Mouse (Mus musculus) erythroid progenitor cell, adult 5-6 weeks (primary cell): ENCODE measurements around the gene Trpm3. TPM values are rescaled to one million over a fixed set of nuclear protein-coding genes. Genes with fewer than 3 reads are reported as not detected.

ENCODE experiments used
- ATAC-seq: replicated peaks from 2 replicates; pipeline ENCODE4 v1.8.0; 2016; ENCODE audit warnings: moderate number of reproducible peaks, mild to moderate bottlenecking, moderate TSS enrichment, inconsistent platforms; ENCODE audit not compliant: poor library complexity, low FRiP score, severe bottlenecking
- total RNA-seq, 2 experiments: library from RNA; stranded (forward) in 1 of 2; stranded (reverse) in 1 of 2; fragments of 150-400 nt in 1 of 2; fragments of 186-747, 209-891 nt in 1 of 2; gene quantifications; 2 replicates each; pipeline versions ENCODE4 v1.2.3 to v1.2.4; 2015 to 2017; ENCODE audit warnings: low replicate concordance in 2 of 2

The Trpm3 gene
- total RNA-seq, 2 experiments from 2014 or later = not detected

- ATAC-seq = no peak
These were observed 323.2 kb downstream of the Trpm3 start for GRCm38 (mm10) chr19:22462043-22462442.

GRCm38 (mm10) chr19:22463506-22463905, 324.7 kb downstream of the Trpm3 start:
- no peak for ATAC-seq

- ATAC-seq = no peak
These were observed 330.8 kb downstream of the Trpm3 start for GRCm38 (mm10) chr19:22469608-22470007.

GRCm38 (mm10) chr19:22473030-22473712, 334.3 kb downstream of the Trpm3 start:
- ATAC-seq = no peak

GRCm38 (mm10) chr19:22478295-22478989, 339.6 kb downstream of the Trpm3 start:
- ATAC-seq = no peak

GRCm38 (mm10) chr19:22503469-22503868, 364.6 kb downstream of the Trpm3 start:
- ATAC-seq = no peak

GRCm38 (mm10) chr19:22518508-22518907, 379.7 kb downstream of the Trpm3 start:
- no peak for ATAC-seq

GRCm38 (mm10) chr19:22527944-22528343, 389.1 kb downstream of the Trpm3 start:
- ATAC-seq = no peak

GRCm38 (mm10) chr19:22542990-22543709, 404.3 kb downstream of the Trpm3 start:
- ATAC-seq = no peak

- peak; percentile 49 for ATAC-seq
These were observed 413.3 kb downstream of the Trpm3 start for GRCm38 (mm10) chr19:22552179-22552578.

- no peak for ATAC-seq
These were observed 415.6 kb downstream of the Trpm3 start for GRCm38 (mm10) chr19:22554421-22554941.

- no peak for ATAC-seq
These were observed 433.6 kb downstream of the Trpm3 start for GRCm38 (mm10) chr19:22572396-22572795.

GRCm38 (mm10) chr19:22572849-22573248, 434.0 kb downstream of the Trpm3 start:
- no peak for ATAC-seq

- ATAC-seq = no peak
These were observed 443.4 kb downstream of the Trpm3 start for GRCm38 (mm10) chr19:22582120-22582745.

- no peak for ATAC-seq
These were observed 455.6 kb downstream of the Trpm3 start for GRCm38 (mm10) chr19:22594492-22594891.

GRCm38 (mm10) chr19:22595246-22595645, 456.4 kb downstream of the Trpm3 start:
- no peak for ATAC-seq

- no peak for ATAC-seq
These were observed 457.9 kb downstream of the Trpm3 start for GRCm38 (mm10) chr19:22596715-22597114.

- no peak for ATAC-seq
These were observed 465.5 kb downstream of the Trpm3 start for GRCm38 (mm10) chr19:22604322-22604721.

GRCm38 (mm10) chr19:22607985-22608684, 469.3 kb downstream of the Trpm3 start:
- no peak for ATAC-seq

GRCm38 (mm10) chr19:22611621-22612020, 472.8 kb downstream of the Trpm3 start:
- no peak for ATAC-seq
